Mouse (Mus musculus) kidney, postnatal 36 days (tissue): Measurements from ENCODE around the gene Erlin1.
A peak's percentile ranks its signal among the peaks of the same experiment; 100 is the strongest.

Experiments used
- DNase-seq, 2 experiments: peaks; one replicate each; pipeline ENCODE4 v3.0.0; 2021 to 2022; ENCODE audit warnings: mixed read lengths in 2 of 2

The Erlin1 gene

GRCm38 (mm10) chr19:43998101-43998500, 71.5 kb downstream of the Erlin1 start:
- DNase-seq = no peak

- DNase-seq = no peak
Measured at GRCm38 (mm10) chr19:43995427-43995826, 74.2 kb downstream of the Erlin1 start.

GRCm38 (mm10) chr19:43992464-43992863, 77.1 kb downstream of the Erlin1 start:
- DNase-seq = no peak

GRCm38 (mm10) chr19:43990362-43990761, 79.2 kb downstream of the Erlin1 start:
- DNase-seq = peak in 1 of 2 experiments; percentile 11

- peak; percentile 79 to 84 for DNase-seq
Measured at GRCm38 (mm10) chr19:43986069-43986794, 83.4 kb downstream of the Erlin1 start, which contains the start of gene Cpn1. Gene Cpn1 (minus strand): TSS chr19:43986556.
